Mouse (Mus musculus) E14TG2a.4 (cell line): ENCODE data around the gene Gm49342.

Experiments used
- H3K27me3 ChIP-seq: 2 replicates; pipeline ENCODE4 v1.6.1; 2014; ENCODE audit warnings: low read length, control low read depth; ENCODE audit not compliant: insufficient read depth
- H3K36me3 ChIP-seq: 2 replicates; pipeline ENCODE4 v1.6.1; 2014; ENCODE audit warnings: low read length, control low read depth; ENCODE audit not compliant: insufficient read depth
- H3K4me1 ChIP-seq: replicated peaks from 2 replicates; pipeline ENCODE4 v1.6.1; 2014; ENCODE audit warnings: low read depth, low read length, control low read depth
- H3K4me3 ChIP-seq: replicated peaks from 2 replicates; pipeline ENCODE4 v1.5.1; 2014; ENCODE audit warnings: mild to moderate bottlenecking, low read length
- H3K9me3 ChIP-seq: 2 replicates; pipeline ENCODE4 v1.6.1; 2014; ENCODE audit warnings: low read length, control low read depth
- CTCF ChIP-seq: conservative IDR thresholded peaks from 2 replicates; pipeline ENCODE4 v1.5.1; 2014; ENCODE audit warnings: low read length
- NANOG ChIP-seq: IDR thresholded peaks from 2 replicates; pipeline ENCODE4 v1.6.1; 2014; ENCODE audit warnings: borderline replicate concordance, low read length, mixed read lengths
- POU5F1 ChIP-seq: IDR thresholded peaks from 2 replicates; pipeline ENCODE4 v1.6.1; 2014; ENCODE audit warnings: low read length, borderline replicate concordance

Gm49342 gene

GRCm38 (mm10) chr14:51007152-51007801, 63.0 kb downstream of the Gm49342 start, which contains the start of gene Rnase10:
TSS of gene Rnase10 (plus strand) at chr14:51007751.
- H3K4me1 ChIP-seq = no peaks in the 10 kb centered on the region; the same call in 1 of the 2 replicates
- no peak within 1 kb of the TSS for H3K4me3 ChIP-seq
- H3K9me3 ChIP-seq = peaks cover 22% of the 10 kb centered on the region
- no peaks in the 10 kb centered on the region for H3K36me3 ChIP-seq
- no peaks in the 10 kb centered on the region for H3K27me3 ChIP-seq
- TF ChIP-seq NANOG (no peak), POU5F1 (no peak), CTCF (no peak)

DNA sequence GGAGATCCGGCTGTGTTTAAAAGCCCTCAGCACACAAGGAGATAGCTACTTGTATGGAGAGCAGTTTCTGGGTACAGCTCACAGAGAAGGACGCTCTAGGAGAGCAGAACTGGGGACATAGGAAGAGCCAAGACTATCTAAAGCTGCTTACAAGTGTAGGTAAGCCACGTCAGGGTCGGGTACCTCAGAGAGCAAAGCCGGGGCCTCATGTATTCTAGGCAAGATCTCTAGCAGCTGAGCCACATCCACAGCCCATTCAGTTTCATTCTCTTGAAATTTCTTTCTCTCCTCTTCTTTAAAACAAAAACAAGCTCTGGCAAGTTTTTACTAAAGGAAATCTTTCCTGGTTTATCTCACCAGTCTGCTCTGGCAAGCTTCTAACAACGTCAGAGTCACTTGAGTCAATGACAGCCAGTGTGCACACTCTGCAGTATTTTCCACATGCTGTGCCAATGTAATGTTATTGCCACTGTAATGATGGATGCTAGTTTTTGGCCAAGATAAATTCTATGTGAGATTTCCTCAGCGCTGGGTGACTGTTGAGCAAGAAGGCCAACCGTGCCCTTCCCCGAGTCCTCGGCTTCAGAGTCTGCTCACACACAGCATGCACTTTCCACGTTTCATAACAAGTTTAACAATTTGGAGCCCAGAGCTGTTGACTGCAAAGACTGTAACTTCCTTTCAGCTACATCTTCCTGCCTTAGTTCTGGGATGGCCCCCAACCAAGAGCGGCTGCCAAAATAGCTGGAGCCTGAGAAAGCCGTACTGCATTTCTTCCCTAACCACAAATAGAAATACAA, 63.8 kb downstream of the Gm49342 start:
- Histone ChIP-seq H3K9me3 (peaks cover 23% of the 10 kb centered on the region), H3K36me3 (no peaks in the 10 kb centered on the region), H3K4me3 (no peak overlapping the region), H3K27me3 (no peaks in the 10 kb centered on the region), H3K4me1 (no peaks in the 10 kb centered on the region; the same call in 1 of the 2 replicates)
- TF ChIP-seq POU5F1 (no peak), CTCF (no peak), NANOG (no peak)

GRCm38 (mm10) chr14:51008781-51009180, 64.5 kb downstream of the Gm49342 start:
- peaks cover 23% of the 10 kb centered on the region for H3K9me3 ChIP-seq
- no peaks in the 10 kb centered on the region; the same call in 1 of the 2 replicates for H3K4me1 ChIP-seq
- no peak overlapping the region for H3K4me3 ChIP-seq
- no peaks in the 10 kb centered on the region for H3K36me3 ChIP-seq
- TF ChIP-seq POU5F1 (no peak), CTCF (no peak), NANOG (no peak)
- H3K27me3 ChIP-seq = no peaks in the 10 kb centered on the region

GRCm38 (mm10) chr14:51009572-51009971, 65.3 kb downstream of the Gm49342 start:
- H3K27me3 ChIP-seq = no peaks in the 10 kb centered on the region
- H3K4me1 ChIP-seq = no peaks in the 10 kb centered on the region; the same call in 1 of the 2 replicates
- H3K4me3 ChIP-seq = no peak overlapping the region
- H3K9me3 ChIP-seq = peaks cover 23% of the 10 kb centered on the region
- no peak for TF ChIP-seq CTCF
- TF ChIP-seq POU5F1 = no peak
- no peak for TF ChIP-seq NANOG
- H3K36me3 ChIP-seq = no peaks in the 10 kb centered on the region
